In genomic region chr7:82923220-82924071, GRCm38 (mm10) we compare ENCODE assay signal across 8 mouse cellular contexts. TPM values are rescaled to one million over a fixed set of nuclear protein-coding genes. Genes with fewer than 3 reads are reported as not detected.
DNase-seq lines count a peak whose midpoint lies in the region; ATAC-seq lines count a peak whose summit lies in the region.

No protein-coding gene starts in this region.

- WGBS in embryonic facial prominence, embryonic 14.5 days, result 26% methylated on average over 11 of the region's 11 CpGs

- no peak overlapping the region for H3K4me3 ChIP-seq in embryonic facial prominence, embryonic 14.5 days (ENCODE audit: low read depth, low read length)

- H3K4me1 ChIP-seq in embryonic facial prominence, embryonic 14.5 days (ENCODE audit: control insufficient read depth, insufficient read depth, low read length), result 0 out of 2 replicates have a peak, but pooled peaks cover 8% of the 10 kb centered on the region

- H3K36me3 ChIP-seq in embryonic facial prominence, embryonic 14.5 days (ENCODE audit: control insufficient read depth, insufficient read depth, low read length), result no peaks in the 10 kb centered on the region

- H3K9me3 ChIP-seq in embryonic facial prominence, embryonic 14.5 days (ENCODE audit: control insufficient read depth, low read length), result 0 out of 2 replicates have a peak, but pooled peaks cover 4% of the 10 kb centered on the region

- H3K27ac ChIP-seq in embryonic facial prominence, embryonic 14.5 days (replicated peaks; ENCODE audit: low read depth, low read length), result peak overlapping the region; percentile 66

- 0 out of 2 replicates have a peak, but pooled peaks have one; percentile 41 for ATAC-seq in embryonic facial prominence, embryonic 14.5 days (ENCODE audit: low read depth)
- ATAC-seq in monocyte, adult 5-6 weeks (replicated peaks; ENCODE audit: insufficient number of reproducible peaks, low FRiP score, low TSS enrichment, poor library complexity, severe bottlenecking), result no peak

- no peaks in the 10 kb centered on the region for H3K27me3 ChIP-seq in embryonic facial prominence, embryonic 14.5 days (replicated peaks; ENCODE audit: control insufficient read depth, insufficient read depth, low read length)

- DNase-seq in kidney, postnatal 36 days, result peak; percentile 10 to 19
- no peak for DNase-seq in kidney, adult 18-20 months
- peak; percentile 78 for DNase-seq in embryonic facial prominence, embryonic 14.5 days (ENCODE audit: low spot score)
- peak; percentile 76 to 82 for DNase-seq in layer of hippocampus, adult 8-10 months (ENCODE audit: low spot score in 2 of 2)
- peak; percentile 85 for DNase-seq in right cerebral cortex, adult 18-20 months
- DNase-seq in adrenal gland, adult 2 months, result no peak
- no peak for DNase-seq in cerebellum, adult 8-10 months

- no peak overlapping the region for H3K9ac ChIP-seq in embryonic facial prominence, embryonic 14.5 days (ENCODE audit: low read depth, low read length)

- H3K4me2 ChIP-seq in embryonic facial prominence, embryonic 14.5 days (ENCODE audit: low read depth, low read length), result peak overlapping the region; percentile 3; the same call in 1 of the 2 replicates

RNA-seq across cellular contexts. Expression of gene Mex3b, which starts 56.3 kb away (rescaled TPM):
- polyA plus RNA-seq in embryonic facial prominence, embryonic 14.5 days (2014; fragmentation: Nextera tagmentation; extraction: Ambion mirVana), result 19.3 and 22.6 TPM in 2 replicates
- total RNA-seq in layer of hippocampus, adult 8-10 months (2022), result 10 to 100 TPM; 17.1 to 19.7 (median 19.1) TPM
- total RNA-seq in adrenal gland, adult 2 months (2021), result 1 to 10 TPM; 1.2 to 1.8 TPM
- 5.3 and 7.4 TPM in 2 replicates for polyA plus RNA-seq in adrenal gland, adult 2 months (2012; rRNA removed)
- total RNA-seq in monocyte, adult 5-6 weeks (2017), result 3.3 to 3.8 TPM (median 3.8 TPM) in 3 replicates

Comparison
In these comparisons a context has a peak if more than half of its experiments do, and no peak if none do; other contexts are left out.
1. DNase-seq: peak in kidney, postnatal 36 days (2 of 2), embryonic facial prominence, embryonic 14.5 days (single experiment), layer of hippocampus, adult 8-10 months (2 of 2) and right cerebral cortex, adult 18-20 months (single experiment); none in kidney, adult 18-20 months (single experiment), adrenal gland, adult 2 months (single experiment) and cerebellum, adult 8-10 months (single experiment).